Mouse (Mus musculus) urinary bladder, postnatal 25 days (tissue): ENCODE measurements around the gene Wfdc17.
A peak's percentile ranks its signal among the peaks of the same experiment; 100 is the strongest.

Source experiments
- DNase-seq: peaks from one replicate; pipeline ENCODE4 v3.0.0; 2022; ENCODE audit warnings: low spot score

Wfdc17 gene

DNA sequence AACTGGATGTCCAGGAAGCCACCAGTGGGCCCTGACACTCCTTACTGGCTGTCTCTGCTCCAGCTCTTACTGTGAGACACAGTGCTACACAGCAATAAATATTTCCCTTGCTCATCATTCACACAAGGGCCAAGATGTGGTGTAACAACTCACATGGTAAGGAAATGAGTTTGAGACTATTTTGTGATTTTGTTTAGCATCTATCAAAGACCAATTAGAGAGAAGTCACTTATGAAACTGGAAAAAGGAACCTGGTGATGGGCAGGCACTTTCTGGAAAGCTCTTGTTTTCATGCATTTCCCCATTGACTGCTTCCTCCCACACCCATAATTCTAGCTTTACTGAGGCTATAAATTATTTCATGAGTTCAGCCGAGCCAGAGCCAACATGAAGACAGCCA, at the start of gene Wfdc17:
Wfdc17 (plus strand) TSS at position 287 of the 400 bp plus-strand sequence.
- DNase-seq, result no peak

GRCm38 (mm10) chr11:83654606-83655005, 49.2 kb upstream of the Wfdc17 start:
- DNase-seq, result no peak

DNA sequence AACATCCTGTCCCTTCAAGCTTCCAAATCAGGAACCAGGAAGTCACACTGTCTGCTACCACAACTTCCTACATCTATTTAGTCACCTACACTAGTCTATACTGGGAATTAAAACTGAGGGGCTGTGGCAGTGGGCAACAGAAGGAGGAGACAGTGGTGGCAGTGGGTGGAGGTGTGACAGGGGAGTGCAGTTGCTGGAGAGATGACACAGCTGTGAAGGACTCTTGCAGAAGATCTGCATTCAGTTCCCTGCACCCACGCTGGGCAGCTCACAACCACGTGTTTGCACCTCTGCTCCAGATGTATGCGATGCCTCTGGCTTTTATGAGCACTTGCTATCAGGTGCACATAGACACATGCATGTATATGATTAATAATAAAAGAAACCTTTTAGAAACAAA, 46.3 kb upstream of the Wfdc17 start:
- no peak for DNase-seq

DNA sequence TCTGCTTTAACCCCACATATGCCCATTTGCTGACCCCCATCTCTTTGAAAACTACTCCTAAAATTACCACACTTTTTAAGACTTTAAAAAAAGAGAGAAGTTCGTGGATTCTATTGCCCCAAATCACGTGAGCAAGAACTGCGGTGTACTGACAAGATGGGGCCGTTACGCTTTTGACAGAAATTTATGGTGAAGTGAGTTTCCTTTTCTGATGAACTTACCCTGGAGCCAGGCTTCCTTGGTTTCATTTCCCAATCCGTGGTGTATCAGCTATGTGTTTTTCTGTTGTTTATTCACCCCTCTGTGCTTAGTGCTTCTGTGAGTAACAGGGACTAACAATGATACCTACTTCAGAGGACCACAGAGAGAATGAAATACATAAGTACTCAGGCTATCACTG, 45.0 kb upstream of the Wfdc17 start:
- DNase-seq, result no peak

DNA sequence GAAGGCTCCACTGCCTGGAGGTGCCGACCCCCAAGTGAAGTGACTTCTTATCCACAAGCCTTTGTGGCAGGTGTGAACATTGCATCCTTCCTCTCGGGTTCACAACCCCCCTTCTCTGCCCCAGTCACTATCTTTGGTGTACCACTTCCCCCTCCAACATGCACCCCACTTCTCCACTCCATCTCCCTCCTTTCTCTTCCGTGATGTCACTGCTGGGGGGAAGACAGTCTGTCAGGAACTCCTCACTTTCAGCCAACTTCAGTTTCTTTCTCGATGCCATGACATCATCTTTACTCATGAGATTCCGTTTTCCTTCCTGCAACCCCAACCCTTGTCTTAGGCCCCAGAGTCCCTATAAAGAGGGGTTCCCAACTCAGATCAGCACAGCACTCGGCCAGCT, 41.6 kb upstream of the Wfdc17 start, which contains the start of gene Ccl4:
Ccl4 (plus strand) TSS at position 381 of the 400 bp plus-strand sequence.
- no peak for DNase-seq

DNA sequence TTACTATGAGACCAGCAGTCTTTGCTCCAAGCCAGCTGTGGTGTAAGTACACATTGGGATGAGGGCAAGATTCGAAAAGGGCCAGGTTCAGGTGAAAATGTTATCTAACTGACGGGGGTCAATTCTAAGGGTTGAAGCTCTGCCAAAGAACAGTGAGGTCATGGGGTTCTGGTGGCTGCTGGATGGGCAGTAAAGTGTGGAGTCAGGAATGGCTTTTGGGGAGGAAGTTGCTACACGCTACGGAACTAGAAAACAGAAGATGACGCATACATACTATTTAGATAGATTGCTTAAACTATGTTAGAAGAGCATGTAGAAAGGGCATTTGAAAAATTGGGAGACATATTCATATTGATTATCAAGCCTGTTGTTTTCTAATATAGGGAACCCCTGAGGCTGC, 40.3 kb upstream of the Wfdc17 start:
- no peak for DNase-seq

DNA sequence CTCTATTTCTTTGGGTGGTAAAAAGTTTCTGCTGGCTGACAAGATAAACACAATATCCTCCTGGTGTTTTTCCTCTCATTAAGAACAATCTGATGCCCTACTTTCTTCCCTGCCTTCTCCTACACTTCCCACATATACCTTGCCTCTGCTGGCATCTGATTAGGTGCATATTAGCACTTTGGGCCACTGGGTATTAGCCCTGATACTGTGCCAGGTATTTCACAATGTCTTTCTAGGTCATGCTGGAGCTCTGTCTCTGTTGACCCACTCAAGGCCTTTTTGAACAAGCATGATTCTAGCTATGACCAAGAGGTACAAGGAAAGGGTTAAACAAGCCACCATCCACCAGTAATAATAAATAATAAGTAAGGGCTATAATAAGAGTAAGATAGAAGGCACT, 32.0 kb upstream of the Wfdc17 start:
- DNase-seq, result no peak

- no peak for DNase-seq
These were observed 28.1 kb upstream of the Wfdc17 start for GRCm38 (mm10) chr11:83675665-83676064.

DNA sequence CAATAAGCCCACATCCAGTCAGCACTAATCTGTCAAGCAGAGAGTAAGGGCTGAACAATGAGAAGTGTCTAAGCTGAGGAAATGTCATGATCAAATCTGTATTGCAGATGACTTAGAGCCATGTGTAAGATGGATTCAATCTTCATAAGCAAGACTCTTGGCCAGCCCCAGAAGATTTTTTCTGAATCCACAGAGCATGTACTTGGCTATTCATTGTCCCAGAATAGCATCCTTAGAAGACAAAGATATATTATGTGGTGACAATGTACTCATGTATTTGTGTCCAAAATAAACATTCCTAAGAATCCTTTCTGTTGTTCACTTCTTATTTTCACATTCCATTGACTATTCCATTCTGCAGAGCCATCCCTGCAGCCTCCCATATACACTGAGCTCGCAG, 13.9 kb upstream of the Wfdc17 start:
- no peak for DNase-seq

GRCm38 (mm10) chr11:83692008-83692407, 11.8 kb upstream of the Wfdc17 start:
- no peak for DNase-seq

DNA sequence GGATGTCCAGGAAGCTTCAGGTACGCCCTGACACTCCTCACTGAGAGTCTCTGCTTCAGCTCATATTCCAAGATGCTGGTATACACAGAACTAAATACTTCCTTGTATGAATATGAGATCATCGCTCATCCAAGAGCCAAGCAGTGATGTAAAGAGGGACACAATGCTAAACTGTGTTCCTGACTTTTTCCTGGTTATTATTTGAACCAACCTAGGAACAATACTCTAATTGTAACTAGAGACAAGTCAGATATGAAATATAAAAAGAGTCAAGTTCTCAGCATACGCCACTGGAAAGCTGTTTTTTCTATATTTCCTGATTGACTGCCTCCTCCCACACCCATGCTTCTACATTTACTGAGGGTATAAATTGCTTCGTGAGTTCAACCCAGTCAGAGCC, 4.9 kb downstream of the Wfdc17 start, which contains the start of gene Wfdc18:
Wfdc18 (plus strand) TSS at position 301 of the 400 bp plus-strand sequence.
- DNase-seq, result no peak

DNA sequence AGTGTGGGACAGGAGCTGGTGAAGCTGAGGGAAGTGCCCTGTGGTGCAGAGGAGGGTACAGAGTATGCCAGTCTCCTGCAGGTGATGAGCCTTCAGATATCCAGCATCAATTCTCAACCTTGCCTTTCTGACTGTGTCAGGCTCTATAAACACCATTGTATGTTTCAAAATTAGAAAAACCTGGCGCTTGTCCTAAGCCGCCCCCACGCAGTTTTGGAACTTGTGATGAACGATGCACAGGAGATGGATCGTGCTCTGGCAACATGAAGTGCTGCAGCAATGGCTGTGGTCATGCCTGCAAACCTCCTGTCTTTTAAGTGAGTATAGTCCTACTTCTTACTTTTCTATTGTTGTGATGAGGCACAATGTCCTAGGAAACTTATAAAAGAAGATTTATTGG, 5.9 kb downstream of the Wfdc17 start:
- DNase-seq, result no peak

DNA sequence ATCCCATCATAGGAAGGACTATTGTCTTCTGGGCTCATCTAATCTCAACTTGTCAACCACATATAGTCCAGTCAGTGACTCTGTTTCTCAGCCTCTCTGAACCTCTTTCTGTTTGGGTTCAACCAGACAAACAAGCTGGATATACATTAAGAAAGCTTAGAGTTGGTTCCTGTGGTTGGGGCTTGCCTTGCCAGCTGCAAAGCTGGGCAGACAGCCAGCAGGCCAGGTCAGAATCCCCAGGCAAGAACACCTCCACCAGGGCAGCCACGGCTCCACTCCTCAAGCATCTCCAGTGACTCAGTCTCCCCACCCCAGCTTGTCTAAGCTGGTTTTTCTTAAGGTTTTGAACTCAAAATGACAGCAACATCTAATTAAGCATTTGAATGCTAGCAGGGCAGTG, 8.9 kb downstream of the Wfdc17 start:
- DNase-seq, result no peak

GRCm38 (mm10) chr11:83713925-83714324, 10.1 kb downstream of the Wfdc17 start:
- no peak for DNase-seq

DNA sequence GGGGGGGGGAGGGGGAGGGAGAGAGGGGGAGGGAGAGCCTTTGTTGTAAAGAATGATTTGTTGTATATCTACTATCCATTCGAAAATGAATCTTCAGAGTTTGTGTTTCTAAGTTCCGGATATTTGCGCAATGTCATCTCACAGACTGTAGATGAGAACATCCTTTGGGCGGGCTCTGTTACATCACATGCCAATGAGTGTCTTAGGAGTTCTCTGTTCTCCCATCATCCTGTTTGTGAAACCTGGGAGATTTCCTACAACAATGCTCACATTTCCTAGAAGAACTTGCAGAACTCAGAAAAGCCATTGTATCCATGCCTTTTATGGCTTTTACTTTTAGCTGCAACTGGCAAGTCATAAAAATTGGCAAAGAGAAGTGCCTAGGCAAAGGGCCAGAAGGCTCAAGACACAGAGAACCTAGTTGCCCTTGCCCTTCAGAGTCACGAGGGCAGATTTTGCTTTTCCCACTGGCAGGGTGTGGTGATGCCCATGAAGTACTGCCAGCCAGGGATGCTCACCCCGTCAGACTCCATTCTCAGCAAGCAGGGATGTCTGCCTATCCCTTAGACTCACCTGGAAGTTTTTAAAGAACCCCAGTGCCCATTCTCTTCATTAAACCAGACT, 13.4 kb downstream of the Wfdc17 start:
- DNase-seq, result no peak

DNA sequence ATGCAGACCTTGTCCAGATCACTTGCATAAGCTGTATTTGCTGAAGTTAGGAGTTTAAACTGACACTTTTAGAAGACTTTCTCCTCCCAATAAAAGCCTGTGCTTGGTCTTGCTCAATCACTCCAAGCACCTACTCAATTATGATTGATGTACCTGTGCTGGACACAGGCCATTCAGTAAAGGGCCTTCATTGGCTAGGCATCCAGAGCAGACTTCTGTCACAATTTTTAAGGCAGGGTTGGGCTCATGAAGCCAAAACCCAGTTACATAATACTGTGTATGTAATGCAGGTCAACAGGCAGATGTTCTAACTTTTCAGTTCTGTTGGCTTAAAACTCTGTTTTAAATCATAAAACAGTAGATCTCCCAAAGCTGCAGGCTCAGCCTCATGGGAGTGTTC, 17.0 kb downstream of the Wfdc17 start:
- no peak for DNase-seq

- no peak for DNase-seq
These were observed 25.1 kb downstream of the Wfdc17 start for GRCm38 (mm10) chr11:83728757-83729432.

DNA sequence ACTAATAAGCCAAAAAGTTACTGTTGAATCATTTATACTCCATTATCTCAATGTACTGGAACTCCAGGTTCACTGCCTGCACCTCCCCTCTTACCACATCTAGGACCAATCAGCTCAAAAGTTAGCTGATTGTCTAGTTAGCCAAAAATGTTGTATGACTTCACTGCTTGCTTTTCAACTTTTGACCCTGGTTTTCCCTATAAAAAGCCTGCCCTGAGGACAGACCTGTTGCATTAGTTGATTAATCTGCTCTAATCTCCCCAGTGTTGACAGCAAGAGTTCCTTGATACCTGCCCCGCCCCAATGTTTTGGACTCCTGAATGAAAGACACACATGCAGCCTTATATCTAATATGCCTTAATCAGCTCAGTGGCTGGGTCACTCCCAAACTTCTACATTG, 27.3 kb downstream of the Wfdc17 start:
- DNase-seq, result no peak

GRCm38 (mm10) chr11:83733071-83733640, 29.4 kb downstream of the Wfdc17 start:
- DNase-seq, result no peak

DNA sequence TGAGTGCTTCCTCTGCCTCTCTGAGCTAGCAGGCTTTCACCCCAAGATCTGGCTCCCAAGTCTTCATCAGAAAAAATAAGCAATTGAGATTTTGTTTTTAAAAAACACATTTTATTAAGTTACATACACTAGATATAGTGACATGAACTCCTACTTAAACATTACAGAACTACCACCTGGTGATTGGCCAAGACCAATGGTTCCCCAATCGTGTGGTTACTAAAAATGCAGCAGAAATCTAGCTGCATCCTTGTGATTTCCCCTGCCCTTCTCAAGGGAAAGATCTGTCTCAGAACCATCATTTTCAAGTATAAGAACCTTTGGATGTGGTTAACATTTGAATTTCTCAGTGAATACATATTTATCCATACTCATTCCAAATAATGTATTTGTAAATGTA, 30.4 kb downstream of the Wfdc17 start:
- no peak for DNase-seq

GRCm38 (mm10) chr11:83735881-83736280, 32.1 kb downstream of the Wfdc17 start:
- DNase-seq, result no peak

GRCm38 (mm10) chr11:83737109-83737558, 33.3 kb downstream of the Wfdc17 start:
- no peak for DNase-seq

DNA sequence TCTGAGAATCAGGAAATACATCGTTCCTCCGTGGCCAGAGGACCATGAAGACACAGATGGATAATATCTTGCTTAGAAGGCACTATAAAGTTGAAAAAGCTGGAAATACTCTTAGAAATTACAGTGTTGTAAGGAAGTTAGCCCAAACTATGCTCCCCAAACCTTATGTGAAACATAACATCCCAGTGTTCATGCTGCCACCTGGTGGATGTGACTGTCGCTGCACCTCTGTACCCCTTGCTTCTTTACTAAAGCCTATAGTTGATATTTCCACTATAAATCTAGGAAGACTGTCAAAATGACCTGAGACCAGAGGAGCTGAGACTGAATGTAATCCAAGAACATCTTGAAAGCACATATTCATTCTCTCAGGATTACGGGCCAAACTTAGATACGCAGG, 35.5 kb downstream of the Wfdc17 start:
- DNase-seq, result peak; percentile 70
